Mouse (Mus musculus): ENCODE measurements around the gene Pno1. TPM values are rescaled to one million over a fixed set of nuclear protein-coding genes. Genes with fewer than 3 reads are reported as not detected.
"Not testable (repeated sequence)": the region's sequence is repeated elsewhere in the genome, so short reads cannot be mapped to it uniquely, and the experiment has no call there.

The Pno1 gene
- polyA plus RNA-seq (2016; fragmentation: Nextera tagmentation; extraction: Ambion mirVana) = 67.8 and 74.9 TPM in 2 replicates

DNA sequence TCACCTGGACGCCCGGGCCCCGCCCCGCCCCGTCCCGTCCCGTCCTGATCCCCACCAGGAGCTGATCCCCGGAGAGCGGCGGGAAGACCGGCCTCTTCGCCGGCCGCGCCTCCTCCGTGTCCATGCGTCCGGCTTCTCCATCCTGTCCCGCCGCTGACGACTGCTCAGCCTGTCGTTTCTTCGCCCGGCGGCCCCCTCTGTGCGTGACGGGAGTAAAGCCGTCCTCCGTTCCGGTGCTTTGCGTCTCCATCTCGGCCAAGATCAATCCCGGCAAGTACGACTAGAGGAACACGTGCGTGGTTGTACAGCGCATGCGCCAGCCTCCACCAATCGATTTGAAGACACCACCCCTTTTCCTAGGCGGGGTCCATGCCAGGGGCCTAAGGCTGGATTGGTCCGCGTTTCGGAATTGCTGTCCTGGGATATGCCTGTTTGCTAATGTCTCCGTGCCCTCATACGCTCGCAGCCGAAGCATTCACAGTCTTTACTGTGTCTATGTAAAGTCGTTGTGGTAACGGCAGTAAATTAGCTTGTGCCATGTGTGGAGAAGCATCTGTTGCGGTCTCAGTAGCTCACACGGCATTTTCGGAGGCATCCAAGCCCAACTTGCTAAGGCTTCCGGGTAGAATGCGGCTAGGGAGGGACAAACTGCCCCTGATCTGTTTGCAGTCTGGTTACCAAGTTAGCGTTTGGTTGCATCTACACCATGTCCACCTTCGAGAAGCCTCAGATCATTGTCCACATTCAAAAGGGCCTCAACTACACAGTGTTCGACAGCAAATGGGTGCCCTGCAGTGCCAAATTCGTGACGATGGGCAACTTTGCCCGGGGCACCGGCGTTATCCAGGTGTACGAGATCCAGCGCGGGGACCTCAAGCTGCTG, at the start of gene Pno1:
Gene Pno1 (minus strand): TSS at position 311 of the 883 bp plus-strand sequence.
- WGBS = under 1% methylated on average over 65 of the region's 65 CpGs
- peak within 1 kb of the TSS; percentile 88 for H3K9ac ChIP-seq
- H3K9me3 ChIP-seq (replicated peaks) = no peaks in the 10 kb centered on the region
- no peaks in the 10 kb centered on the region for H3K27me3 ChIP-seq (replicated peaks)
- peaks cover 26% of the 10 kb centered on the region for H3K36me3 ChIP-seq
- H3K27ac ChIP-seq (ENCODE audit: poor library complexity, severe bottlenecking) = peak within 1 kb of the TSS; percentile 64
- H3K4me1 ChIP-seq (replicated peaks) = peaks cover 12% of the 10 kb centered on the region
- peak within 1 kb of the TSS; percentile 74 for H3K4me2 ChIP-seq
- peak; percentile 99 for ATAC-seq (ENCODE audit: insufficient number of reproducible peaks, low FRiP score)
- H3K4me3 ChIP-seq = peak within 1 kb of the TSS; percentile 81

DNA sequence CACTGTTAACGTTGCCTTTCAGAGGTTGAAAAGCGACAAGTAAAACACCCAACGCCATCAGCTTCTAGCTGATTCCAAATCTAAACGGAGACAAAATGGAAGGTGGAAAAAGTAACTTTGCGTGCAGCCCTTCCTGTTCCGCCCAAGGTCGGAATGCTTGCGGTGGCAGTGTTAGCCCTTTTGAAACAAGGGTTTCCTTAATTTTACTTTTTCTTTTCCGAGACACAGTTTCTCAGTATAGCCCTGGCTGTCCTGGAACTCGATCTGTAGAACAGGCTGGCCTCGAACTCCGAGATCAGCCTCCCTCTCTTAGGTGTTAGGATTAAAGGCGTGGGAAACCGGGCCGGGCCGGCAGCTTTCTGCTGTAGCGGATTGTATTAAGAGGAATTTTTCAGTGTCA, 46.5 kb upstream of the Pno1 start:
- peak overlapping the region; percentile 92 for H3K27ac ChIP-seq (ENCODE audit: poor library complexity, severe bottlenecking)
- no peaks in the 10 kb centered on the region for H3K27me3 ChIP-seq (replicated peaks)
- 0 out of 2 replicates have a peak, but pooled peaks have one; percentile 44 for ATAC-seq (ENCODE audit: insufficient number of reproducible peaks, low FRiP score)
- no peaks in the 10 kb centered on the region for H3K36me3 ChIP-seq
- under 1% methylated on average over 17 of the region's 17 CpGs for WGBS
- H3K9ac ChIP-seq = peak overlapping the region; percentile 93
- peaks cover 8% of the 10 kb centered on the region; the same call in 1 of the 2 replicates for H3K4me1 ChIP-seq (replicated peaks)
- H3K9me3 ChIP-seq (replicated peaks) = no peaks in the 10 kb centered on the region
- H3K4me3 ChIP-seq = peak overlapping the region; percentile 92
- H3K4me2 ChIP-seq = peak overlapping the region; percentile 80

DNA sequence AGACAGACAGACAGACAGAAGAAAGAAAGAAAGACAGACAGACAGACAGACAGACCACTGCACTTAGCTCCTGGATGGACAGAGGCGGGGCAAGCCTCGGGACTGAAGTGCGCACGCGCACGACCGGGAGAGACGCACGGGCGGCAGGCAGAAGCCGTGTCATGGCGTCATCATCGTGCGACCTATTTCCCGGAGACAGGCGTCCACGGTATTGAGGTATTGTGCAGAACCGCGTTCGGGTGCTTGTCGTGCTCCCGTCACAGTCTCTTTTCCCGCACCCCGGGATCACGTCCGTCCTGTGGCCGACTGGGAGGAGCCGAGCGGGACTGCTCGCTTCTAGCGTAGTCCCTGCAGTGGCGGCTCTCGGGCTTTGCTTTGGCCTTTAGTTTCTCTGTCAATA, 46.1 kb upstream of the Pno1 start, which contains the start of gene C1d:
Gene C1d (plus strand): TSS at position 137 of the 400 bp plus-strand sequence.
- Histone ChIP-seq H3K9ac (peak within 1 kb of the TSS; percentile 93), H3K4me1 (replicated peaks) (peaks cover 8% of the 10 kb centered on the region; the same call in 1 of the 2 replicates), H3K9me3 (replicated peaks) (no peaks in the 10 kb centered on the region), H3K4me2 (peak within 1 kb of the TSS; percentile 80), H3K27ac (ENCODE audit: poor library complexity, severe bottlenecking) (peak within 1 kb of the TSS; percentile 92), H3K4me3 (peak within 1 kb of the TSS; percentile 92), H3K27me3 (replicated peaks) (no peaks in the 10 kb centered on the region), H3K36me3 (no peaks in the 10 kb centered on the region)
- under 1% methylated on average over 33 of the region's 33 CpGs for WGBS
- peak; percentile 94 for ATAC-seq (ENCODE audit: insufficient number of reproducible peaks, low FRiP score)

DNA sequence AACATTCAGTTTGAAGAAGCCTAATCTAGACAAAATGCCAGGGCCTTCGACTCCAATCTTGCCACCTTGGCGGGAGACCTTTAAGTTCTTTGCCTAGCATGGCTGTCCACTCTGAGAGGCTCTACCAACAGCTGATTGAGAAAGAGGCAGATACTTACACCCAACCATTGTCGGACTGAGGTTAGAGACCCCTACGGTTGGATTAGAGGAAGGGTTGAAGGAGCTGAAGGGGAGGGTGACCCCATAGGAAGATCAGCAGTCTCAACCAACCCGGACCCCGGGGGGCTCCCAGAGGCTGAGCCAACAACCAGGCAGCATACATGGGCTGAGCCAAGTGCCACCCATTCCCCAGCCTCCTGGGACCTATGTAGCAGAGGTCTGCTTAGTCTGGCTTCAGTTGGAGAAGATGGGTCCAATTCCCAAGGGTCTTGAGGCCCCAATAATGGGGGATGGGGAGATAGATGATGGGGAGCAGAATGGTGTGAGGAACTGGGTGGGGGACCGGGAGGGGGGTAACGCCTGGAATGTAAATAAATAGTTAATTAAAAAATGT, 45.5 kb upstream of the Pno1 start:
- peak overlapping the region; percentile 93 for H3K9ac ChIP-seq
- 56% methylated on average over 8 of the region's 8 CpGs for WGBS

DNA sequence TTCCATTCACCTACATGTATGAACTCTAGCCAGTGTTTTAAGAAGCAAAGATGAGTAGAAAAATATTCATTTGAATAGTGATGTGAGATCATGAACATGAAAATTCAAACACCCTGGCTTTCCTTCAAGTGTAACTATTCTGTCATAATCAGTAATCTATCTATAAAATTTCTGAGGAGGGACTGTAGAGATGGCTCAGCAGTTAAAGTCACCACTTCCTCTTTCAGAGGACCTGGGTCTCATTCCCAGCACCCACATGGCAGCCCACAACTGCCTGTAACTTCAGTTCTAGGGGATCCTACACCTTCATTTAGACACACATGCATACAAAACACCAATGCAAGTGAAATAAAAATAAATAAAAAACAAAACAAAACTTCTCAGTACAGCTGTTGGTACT, 37.3 kb upstream of the Pno1 start:
- Histone ChIP-seq H3K9ac (no peak overlapping the region), H3K27me3 (replicated peaks) (no peaks in the 10 kb centered on the region), H3K4me2 (no peak overlapping the region), H3K4me1 (replicated peaks) (no peaks in the 10 kb centered on the region), H3K4me3 (no peak overlapping the region), H3K9me3 (replicated peaks) (no peaks in the 10 kb centered on the region), H3K36me3 (no peaks in the 10 kb centered on the region), H3K27ac (ENCODE audit: poor library complexity, severe bottlenecking) (no peak overlapping the region)
- no peak for ATAC-seq (ENCODE audit: insufficient number of reproducible peaks, low FRiP score)

More for the DNA sequence above, 45.5 kb upstream of the Pno1 start:
- no peak overlapping the region for H3K27ac ChIP-seq (ENCODE audit: poor library complexity, severe bottlenecking)
- H3K4me3 ChIP-seq = peak overlapping the region; percentile 92
- peaks cover 8% of the 10 kb centered on the region; the same call in 1 of the 2 replicates for H3K4me1 ChIP-seq (replicated peaks)
- H3K4me2 ChIP-seq = peak overlapping the region; percentile 80
- no peaks in the 10 kb centered on the region for H3K36me3 ChIP-seq
- no peaks in the 10 kb centered on the region for H3K27me3 ChIP-seq (replicated peaks)
- peak; percentile 74 for ATAC-seq (ENCODE audit: insufficient number of reproducible peaks, low FRiP score)
- H3K9me3 ChIP-seq (replicated peaks) = no peaks in the 10 kb centered on the region

DNA sequence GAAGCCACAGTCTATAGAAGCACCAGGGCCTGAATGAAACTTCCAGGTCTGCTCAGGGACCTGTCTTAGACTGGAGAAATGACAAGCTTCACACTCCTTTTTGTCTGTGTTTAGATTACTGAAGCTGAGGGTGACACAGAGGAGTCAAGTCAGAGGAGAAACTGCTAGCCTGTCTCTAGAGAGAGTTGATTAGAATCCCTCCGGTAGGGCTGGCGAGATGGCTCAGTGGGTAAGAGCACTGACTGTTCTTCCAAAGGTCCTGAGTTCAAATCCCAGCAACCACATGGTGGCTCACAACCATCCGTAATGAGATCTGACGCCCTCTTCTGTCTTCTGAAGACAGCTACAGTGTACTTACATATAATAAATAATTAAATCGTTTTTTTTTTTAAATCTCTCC, 27.2 kb upstream of the Pno1 start:
- not testable (repeated sequence) for ATAC-seq (ENCODE audit: insufficient number of reproducible peaks, low FRiP score); H3K9me3 ChIP-seq (replicated peaks); H3K27me3 ChIP-seq (replicated peaks); H3K4me3 ChIP-seq; H3K4me1 ChIP-seq (replicated peaks); H3K9ac ChIP-seq; H3K27ac ChIP-seq (ENCODE audit: poor library complexity, severe bottlenecking); H3K4me2 ChIP-seq
- peaks cover 14% of the 10 kb centered on the region for H3K36me3 ChIP-seq
- 81% methylated on average over 5 of the region's 5 CpGs for WGBS

DNA sequence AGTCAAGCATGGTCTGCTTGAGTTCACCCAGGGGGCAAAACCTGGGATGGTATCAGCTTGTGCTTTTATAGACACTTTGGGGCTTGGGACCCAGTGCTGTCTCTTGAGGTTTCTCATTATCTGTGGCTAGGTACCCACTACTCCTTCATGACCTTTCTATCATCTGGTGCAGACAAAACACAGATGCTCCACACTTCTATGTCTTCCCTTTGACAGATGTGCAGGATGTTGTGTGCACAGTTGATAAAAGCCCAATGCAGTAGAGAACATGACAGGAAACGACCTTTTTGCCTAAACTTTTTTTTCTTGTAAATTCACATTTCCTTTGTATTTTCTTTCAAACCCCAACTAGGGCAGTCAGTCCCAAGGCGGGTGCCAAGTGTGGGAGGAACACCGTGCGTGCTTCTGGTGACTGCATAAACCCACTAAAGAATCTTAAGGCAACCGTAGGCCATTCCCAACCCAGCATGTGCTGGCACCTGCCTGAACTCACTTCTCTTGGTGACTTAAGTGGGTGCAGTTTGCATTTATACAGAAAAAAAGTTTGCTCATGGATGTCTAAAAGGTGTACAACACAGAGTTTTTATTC, 25.2 kb upstream of the Pno1 start:
- WGBS = 65% methylated on average over 5 of the region's 5 CpGs
- no peak overlapping the region for H3K9ac ChIP-seq
- no peak for ATAC-seq (ENCODE audit: insufficient number of reproducible peaks, low FRiP score)

DNA sequence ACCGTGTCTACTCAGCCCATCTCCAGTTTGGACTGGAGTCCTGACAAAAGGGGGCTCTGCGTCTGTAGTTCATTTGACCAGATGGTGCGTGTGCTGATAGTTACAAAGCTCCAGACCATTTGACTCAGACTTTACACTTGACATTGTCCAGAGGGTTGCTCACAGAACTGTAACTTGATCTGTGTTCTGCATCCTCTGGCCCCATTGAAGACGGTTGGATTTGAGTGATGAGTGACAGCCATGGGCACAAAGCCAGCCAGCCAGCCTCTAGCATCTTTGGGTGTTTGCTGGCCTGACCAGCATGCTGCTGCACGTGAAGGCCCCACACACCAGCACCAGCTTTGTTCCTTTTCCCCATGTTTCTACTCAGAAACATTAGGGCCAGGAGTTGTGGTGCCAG, 21.4 kb upstream of the Pno1 start:
- Histone ChIP-seq H3K9ac (no peak overlapping the region), H3K27ac (ENCODE audit: poor library complexity, severe bottlenecking) (no peak overlapping the region), H3K4me3 (no peak overlapping the region), H3K27me3 (replicated peaks) (no peaks in the 10 kb centered on the region), H3K36me3 (peaks cover 33% of the 10 kb centered on the region), H3K4me1 (replicated peaks) (peaks cover 33% of the 10 kb centered on the region), H3K9me3 (replicated peaks) (no peaks in the 10 kb centered on the region), H3K4me2 (peak overlapping the region; percentile 48)
- 31% methylated on average over 5 of the region's 5 CpGs for WGBS
- ATAC-seq (ENCODE audit: insufficient number of reproducible peaks, low FRiP score) = peak; percentile 83

More for the DNA sequence above, 25.2 kb upstream of the Pno1 start:
- Histone ChIP-seq H3K27ac (ENCODE audit: poor library complexity, severe bottlenecking) (no peak overlapping the region), H3K4me3 (no peak overlapping the region), H3K4me1 (replicated peaks) (peaks cover 21% of the 10 kb centered on the region), H3K9me3 (replicated peaks) (no peaks in the 10 kb centered on the region), H3K27me3 (replicated peaks) (no peaks in the 10 kb centered on the region), H3K36me3 (peaks cover 20% of the 10 kb centered on the region), H3K4me2 (no peak overlapping the region)

DNA sequence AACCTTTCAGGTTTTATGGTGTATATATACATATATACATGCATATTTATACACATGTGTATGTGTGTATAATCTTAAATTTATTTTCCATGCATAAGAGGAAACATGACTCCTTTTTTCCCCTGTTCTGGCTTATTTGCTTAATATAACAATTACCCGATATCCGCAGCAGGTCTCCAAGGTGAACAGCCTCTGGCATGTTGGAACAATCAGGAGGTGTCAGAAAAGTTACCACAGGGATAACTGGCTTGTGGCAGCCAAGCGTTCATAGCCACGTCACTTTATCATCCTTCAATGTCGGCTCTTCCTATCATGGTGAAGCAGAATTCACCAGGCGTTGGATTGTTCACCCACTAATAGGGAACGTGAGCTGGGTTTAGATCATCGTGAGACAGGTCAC, 9.8 kb upstream of the Pno1 start:
- no peaks in the 10 kb centered on the region for H3K27me3 ChIP-seq (replicated peaks)
- H3K4me3 ChIP-seq = no peak overlapping the region
- H3K9ac ChIP-seq = no peak overlapping the region
- H3K27ac ChIP-seq (ENCODE audit: poor library complexity, severe bottlenecking) = no peak overlapping the region
- ATAC-seq (ENCODE audit: insufficient number of reproducible peaks, low FRiP score) = no peak
- WGBS = 90% methylated on average over 8 of the region's 8 CpGs
- H3K9me3 ChIP-seq (replicated peaks) = no peaks in the 10 kb centered on the region
- peaks cover 32% of the 10 kb centered on the region for H3K36me3 ChIP-seq
- H3K4me2 ChIP-seq = no peak overlapping the region
- H3K4me1 ChIP-seq (replicated peaks) = no peaks in the 10 kb centered on the region

DNA sequence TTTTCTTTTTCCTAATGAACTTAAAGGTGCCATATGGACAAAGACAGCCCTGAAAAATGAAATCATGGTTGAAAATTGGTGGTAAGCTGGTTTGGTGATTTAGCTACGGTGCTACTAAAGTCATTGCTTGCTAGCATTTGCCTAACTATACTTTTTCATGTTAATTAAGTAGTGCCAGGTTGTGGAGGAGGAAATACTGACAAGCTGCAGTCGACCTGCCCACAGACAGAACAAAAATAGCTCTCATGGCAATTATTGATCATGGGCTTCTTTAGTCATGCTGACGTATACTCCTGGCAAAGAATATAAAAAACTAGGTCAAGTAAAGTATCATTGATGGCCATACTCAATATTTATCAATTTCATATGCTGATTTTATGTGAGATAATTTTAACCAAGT, 4.1 kb upstream of the Pno1 start:
- Histone ChIP-seq H3K36me3 (0 out of 2 replicates have a peak, but pooled peaks cover 3% of the 10 kb centered on the region), H3K4me1 (replicated peaks) (peaks cover 12% of the 10 kb centered on the region), H3K27ac (ENCODE audit: poor library complexity, severe bottlenecking) (no peak overlapping the region), H3K27me3 (replicated peaks) (no peaks in the 10 kb centered on the region), H3K4me3 (no peak overlapping the region), H3K9me3 (replicated peaks) (no peaks in the 10 kb centered on the region), H3K4me2 (no peak overlapping the region), H3K9ac (no peak overlapping the region)
- 80% methylated on average over 3 of the region's 3 CpGs for WGBS
- ATAC-seq (ENCODE audit: insufficient number of reproducible peaks, low FRiP score) = no peak

DNA sequence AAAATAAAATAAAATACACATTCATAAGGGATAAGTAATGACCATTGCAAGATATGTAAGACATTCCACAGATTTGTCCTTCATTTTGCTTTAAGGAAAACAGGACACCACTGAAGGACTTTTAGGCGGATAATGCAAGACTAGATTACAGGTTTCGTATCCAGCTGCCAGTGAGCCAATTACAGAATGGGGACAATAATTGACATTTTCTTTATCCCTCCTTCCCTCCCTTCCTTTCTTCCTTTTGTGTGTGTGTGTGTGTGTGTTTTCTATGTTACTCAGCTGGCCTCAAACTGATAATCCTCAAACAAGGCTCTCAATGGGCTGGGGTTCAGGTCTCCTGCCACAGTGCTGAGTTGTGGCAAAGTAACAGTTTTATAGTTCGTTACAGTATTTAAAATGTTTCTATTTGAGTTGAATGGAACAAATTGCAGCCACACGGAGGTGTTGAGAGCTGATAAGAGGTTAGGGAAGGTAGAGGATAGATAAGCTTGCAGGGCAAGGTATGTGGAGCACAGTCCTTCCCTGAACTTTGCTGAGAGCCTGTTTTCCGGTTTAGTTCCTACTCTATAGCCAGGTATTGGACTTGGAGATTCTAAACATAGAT, 1.6 kb upstream of the Pno1 start:
- H3K27ac ChIP-seq (ENCODE audit: poor library complexity, severe bottlenecking) = no peak overlapping the region
- H3K4me3 ChIP-seq = peak overlapping the region; percentile 81
- H3K27me3 ChIP-seq (replicated peaks) = no peaks in the 10 kb centered on the region
- peak overlapping the region; percentile 74 for H3K4me2 ChIP-seq
- peaks cover 18% of the 10 kb centered on the region for H3K36me3 ChIP-seq
- WGBS = 33% methylated on average over 5 of the region's 5 CpGs
- H3K4me1 ChIP-seq (replicated peaks) = peaks cover 12% of the 10 kb centered on the region
- H3K9me3 ChIP-seq (replicated peaks) = no peaks in the 10 kb centered on the region
- no peak for ATAC-seq (ENCODE audit: insufficient number of reproducible peaks, low FRiP score)
- peak overlapping the region; percentile 18; the same call in 1 of the 2 replicates for H3K9ac ChIP-seq
